Mouse (Mus musculus): ENCODE measurements at regions not wholly inside any gene's neighbourhood (a gene's known extent, or its start where the extent isn't known, plus 50 kb on each side); places are given as distances from the start of the nearest gene placed in this dataset.
"Not testable (repeated sequence)": the region's sequence is repeated elsewhere in the genome, so short reads cannot be mapped to it uniquely, and the experiment has no call there.

- no peak for DNase-seq (ENCODE audit: low spot score)
Observed at GRCm38 (mm10) chr15:3909471-3909870, 69.9 kb downstream of the Fbxo4 start.

GRCm38 (mm10) chr15:3908721-3909120 is 70.7 kb downstream of the Fbxo4 start:
- DNase-seq (ENCODE audit: low spot score) = no peak

GRCm38 (mm10) chr15:3905548-3905947 is 73.8 kb downstream of the Fbxo4 start:
- no peak for DNase-seq (ENCODE audit: low spot score)

- no peak for DNase-seq (ENCODE audit: low spot score)
Observed at GRCm38 (mm10) chr15:3878429-3878828, 100.9 kb downstream of the Fbxo4 start.

GRCm38 (mm10) chr15:3877506-3877905 is 101.9 kb downstream of the Fbxo4 start:
- no peak for DNase-seq (ENCODE audit: low spot score)

- peak; percentile 0 for DNase-seq (ENCODE audit: low spot score)
Observed at GRCm38 (mm10) chr15:3875210-3875861, 104.0 kb downstream of the Fbxo4 start.

- DNase-seq (ENCODE audit: low spot score) = no peak
Observed at GRCm38 (mm10) chr15:3831802-3832201, 147.6 kb downstream of the Fbxo4 start.

- DNase-seq (ENCODE audit: low spot score) = no peak
Observed at GRCm38 (mm10) chr15:3805430-3805829, 173.9 kb downstream of the Fbxo4 start.

- no peak for DNase-seq (ENCODE audit: low spot score)
Observed at GRCm38 (mm10) chr15:3775865-3776264, 192.6 kb upstream of the Ghr start.

GRCm38 (mm10) chr15:3772228-3772789 is 189.0 kb upstream of the Ghr start:
- DNase-seq (ENCODE audit: low spot score) = no peak

GRCm38 (mm10) chr15:3770312-3770711 is 187.0 kb upstream of the Ghr start:
- no peak for DNase-seq (ENCODE audit: low spot score)

- no peak for DNase-seq (ENCODE audit: low spot score)
Observed at GRCm38 (mm10) chr15:3764726-3765125, 181.4 kb upstream of the Ghr start.

- DNase-seq (ENCODE audit: low spot score) = no peak
Observed at GRCm38 (mm10) chr15:3760396-3760795, 177.1 kb upstream of the Ghr start.

GRCm38 (mm10) chr15:3755636-3756035 is 172.3 kb upstream of the Ghr start:
- peak; percentile 47 for DNase-seq (ENCODE audit: low spot score)

- DNase-seq (ENCODE audit: low spot score) = not testable (repeated sequence)
Observed at GRCm38 (mm10) chr15:3748072-3748471, 164.8 kb upstream of the Ghr start.

GRCm38 (mm10) chr15:3743168-3743814 is 160.0 kb upstream of the Ghr start:
- no peak for DNase-seq (ENCODE audit: low spot score)

GRCm38 (mm10) chr15:3742191-3742590 is 158.9 kb upstream of the Ghr start:
- no peak for DNase-seq (ENCODE audit: low spot score)

- no peak for DNase-seq (ENCODE audit: low spot score)
Observed at GRCm38 (mm10) chr15:3725214-3725613, 141.9 kb upstream of the Ghr start.

GRCm38 (mm10) chr15:3720668-3721340 is 137.5 kb upstream of the Ghr start:
- DNase-seq (ENCODE audit: low spot score) = peak; percentile 2

GRCm38 (mm10) chr15:3711764-3712163 is 128.5 kb upstream of the Ghr start:
- no peak for DNase-seq (ENCODE audit: low spot score)

GRCm38 (mm10) chr15:3707089-3708078 is 124.1 kb upstream of the Ghr start:
- no peak for DNase-seq (ENCODE audit: low spot score)
